Mouse (Mus musculus) small intestine, adult 2 months (tissue): Measurements from ENCODE around the gene Gpr62.

Experiments used
- CTCF ChIP-seq: fragments of 200-500 bp; IDR thresholded peaks from 2 replicates; pipeline ENCODE4 v1.5.1; 2012; ENCODE audit warnings: low read depth, mild to moderate bottlenecking, control low read depth, inconsistent platforms, low read length, moderate library complexity, mixed read lengths; ENCODE audit not compliant: insufficient replicate concordance, insufficient read length; ENCODE audit errors: extremely low read depth
- POLR2A ChIP-seq: fragments of 200-500 bp; IDR thresholded peaks from 2 replicates; pipeline ENCODE4 v1.6.1; 2012; ENCODE audit warnings: low read depth, mild to moderate bottlenecking, control low read depth, inconsistent platforms, low read length, moderate library complexity

DNA sequence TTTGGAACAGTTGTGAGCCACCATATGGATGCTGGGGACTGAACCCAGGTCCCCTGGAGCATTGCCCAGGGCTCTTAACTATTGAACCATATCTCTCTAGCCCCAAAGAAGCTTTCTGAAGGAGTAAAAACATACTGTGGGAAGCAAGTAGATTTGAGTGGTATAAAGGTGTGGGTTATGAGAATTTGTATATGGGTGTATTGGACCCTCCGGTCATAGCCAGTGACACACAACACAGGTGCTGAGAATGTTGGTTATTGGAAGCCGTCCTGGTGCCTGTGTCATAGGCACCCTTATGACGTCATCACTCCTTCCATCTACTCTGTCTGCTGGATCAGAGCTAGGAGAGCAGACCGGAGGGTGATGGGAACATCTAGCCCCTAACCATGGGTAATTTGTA is 48.5 kb upstream of the Gpr62 start, which contains the start of gene Iqcf5:
- TF ChIP-seq CTCF (no peak), POLR2A (no peak)
